Mouse (Mus musculus): ENCODE results near the gene B630019K06Rik. TPM values are rescaled to one million over a fixed set of nuclear protein-coding genes. Genes with fewer than 3 reads are reported as not detected.

The B630019K06Rik gene
- polyA plus RNA-seq, 1 experiment from 2014 or later: 2.3 TPM

DNA sequence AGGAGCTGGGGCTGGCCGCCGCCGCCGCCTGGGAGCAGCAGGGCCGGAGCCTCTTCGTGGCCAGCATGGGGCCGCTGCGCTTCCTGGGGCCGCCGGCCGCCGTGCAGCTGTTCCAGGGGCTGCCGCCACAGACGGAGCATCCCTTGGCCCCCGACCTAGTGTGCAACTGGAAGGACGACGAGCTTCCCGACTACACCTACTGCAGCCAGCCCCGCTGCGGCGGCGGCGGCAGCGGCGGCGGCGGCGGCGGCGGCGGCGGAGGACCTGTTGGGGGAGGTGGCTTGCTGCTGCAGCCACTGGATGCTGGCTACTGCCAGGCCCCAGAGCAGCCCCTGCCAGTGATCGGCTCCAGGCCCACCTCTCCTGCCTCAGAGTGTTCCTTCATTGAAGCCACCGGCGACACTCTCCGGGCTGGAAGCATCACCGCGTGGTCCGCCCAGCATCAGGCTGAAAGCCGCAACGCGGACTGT, 1.0 kb downstream of the B630019K06Rik start:
- no peaks in the 10 kb centered on the region for H3K27me3 ChIP-seq (ENCODE audit: control insufficient read depth, insufficient read depth, low read length)
- peak overlapping the region; percentile 55 to 76 for H3K4me3 ChIP-seq (ENCODE audit: control insufficient read depth in 1 of 2, insufficient read depth in 1 of 2, low read depth in 1 of 2, low read length in 2 of 2)
- H3K9me3 ChIP-seq (ENCODE audit: control insufficient read depth, low read length): no peaks in the 10 kb centered on the region
- peak overlapping the region; percentile 78 for H3K9ac ChIP-seq (ENCODE audit: low read length)
- H3K27ac ChIP-seq (replicated peaks in 1 of 2; ENCODE audit: control insufficient read depth in 1 of 2, insufficient read depth in 1 of 2, low read depth in 2 of 2, low read length in 2 of 2): peak overlapping the region; percentile 69 to 73
- H3K36me3 ChIP-seq (ENCODE audit: control insufficient read depth, insufficient read depth, low read length): no peaks in the 10 kb centered on the region
- 14% methylated on average over 11 of the region's 42 CpGs for WGBS
- peak; percentile 67; the same call in 1 of the 2 replicates for ATAC-seq (ENCODE audit: insufficient number of reproducible peaks, insufficient read depth, low FRiP score, low read depth)
- peak overlapping the region; percentile 75 for H3K4me2 ChIP-seq (ENCODE audit: low read length)
- H3K4me1 ChIP-seq (ENCODE audit: control insufficient read depth in 2 of 2, insufficient read depth in 2 of 2, low read length in 2 of 2): no peaks in the 10 kb centered on the region

DNA sequence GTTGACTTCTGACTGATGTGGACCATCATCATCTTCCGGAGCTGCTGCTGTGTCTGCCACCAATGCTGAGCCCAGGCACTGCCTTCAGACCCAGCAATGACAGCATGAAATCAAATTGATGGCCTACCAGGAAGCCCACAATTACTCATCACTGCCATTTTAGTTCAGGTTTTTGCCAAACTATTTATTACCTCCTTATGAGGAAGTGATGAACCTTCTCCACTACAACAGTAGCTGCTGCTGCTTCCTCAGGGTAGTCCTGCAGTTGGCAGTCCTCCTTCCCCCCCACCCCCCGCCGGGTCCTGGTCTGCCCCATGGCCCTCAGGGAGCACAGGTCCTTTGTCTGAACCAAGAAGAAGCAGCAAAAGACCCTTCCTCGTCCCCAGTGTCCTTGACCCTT, 8.6 kb downstream of the B630019K06Rik start:
- Histone ChIP-seq H3K4me2 (ENCODE audit: low read length) (no peak overlapping the region), H3K9ac (ENCODE audit: low read length) (no peak overlapping the region), H3K9me3 (ENCODE audit: control insufficient read depth, low read length) (no peaks in the 10 kb centered on the region), H3K27ac (replicated peaks in 1 of 2; ENCODE audit: control insufficient read depth in 1 of 2, insufficient read depth in 1 of 2, low read depth in 2 of 2, low read length in 2 of 2) (no peak overlapping the region), H3K36me3 (ENCODE audit: control insufficient read depth, insufficient read depth, low read length) (no peaks in the 10 kb centered on the region), H3K4me3 (ENCODE audit: control insufficient read depth in 1 of 2, insufficient read depth in 1 of 2, low read depth in 1 of 2, low read length in 2 of 2) (no peak overlapping the region), H3K27me3 (ENCODE audit: control insufficient read depth, insufficient read depth, low read length) (no peaks in the 10 kb centered on the region), H3K4me1 (ENCODE audit: control insufficient read depth in 2 of 2, insufficient read depth in 2 of 2, low read length in 2 of 2) (no peaks in the 10 kb centered on the region)
- whole genome bisulfite sequencing: 54% methylated on average over 4 of the region's 4 CpGs
- ATAC-seq (ENCODE audit: insufficient number of reproducible peaks, insufficient read depth, low FRiP score, low read depth): no peak

DNA sequence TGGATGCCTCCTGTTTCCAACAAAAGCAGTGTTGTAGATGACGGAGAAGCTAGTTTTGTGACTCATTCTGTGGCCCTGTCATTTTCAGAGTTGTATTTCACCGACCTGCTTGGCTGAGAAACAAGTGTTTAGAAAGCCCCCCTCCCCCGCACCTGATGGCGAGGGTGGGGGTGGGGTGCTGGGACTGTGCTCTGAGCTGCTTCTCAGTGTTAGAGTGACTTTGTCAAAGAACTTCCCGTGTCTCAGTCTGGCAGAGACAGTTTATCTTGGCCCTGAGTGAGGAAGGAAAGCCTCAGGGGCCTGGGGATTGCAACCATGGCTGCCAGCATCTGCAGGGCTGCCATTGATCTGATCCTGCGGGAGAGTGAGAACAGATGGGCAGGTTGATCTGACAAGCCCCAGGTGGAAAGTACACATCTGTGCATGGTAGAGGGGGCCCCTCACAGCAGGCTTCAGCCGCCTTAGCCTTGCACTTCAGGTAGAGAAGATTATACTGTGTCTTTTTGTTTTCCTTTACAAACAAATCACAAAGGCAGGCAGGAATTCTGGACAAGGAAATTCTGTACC, 9.8 kb downstream of the B630019K06Rik start:
- WGBS: 16% methylated on average over 7 of the region's 7 CpGs
- Histone ChIP-seq H3K27ac (replicated peaks in 1 of 2; ENCODE audit: control insufficient read depth in 1 of 2, insufficient read depth in 1 of 2, low read depth in 2 of 2, low read length in 2 of 2) (no peak overlapping the region), H3K9me3 (ENCODE audit: control insufficient read depth, low read length) (no peaks in the 10 kb centered on the region)

DNA sequence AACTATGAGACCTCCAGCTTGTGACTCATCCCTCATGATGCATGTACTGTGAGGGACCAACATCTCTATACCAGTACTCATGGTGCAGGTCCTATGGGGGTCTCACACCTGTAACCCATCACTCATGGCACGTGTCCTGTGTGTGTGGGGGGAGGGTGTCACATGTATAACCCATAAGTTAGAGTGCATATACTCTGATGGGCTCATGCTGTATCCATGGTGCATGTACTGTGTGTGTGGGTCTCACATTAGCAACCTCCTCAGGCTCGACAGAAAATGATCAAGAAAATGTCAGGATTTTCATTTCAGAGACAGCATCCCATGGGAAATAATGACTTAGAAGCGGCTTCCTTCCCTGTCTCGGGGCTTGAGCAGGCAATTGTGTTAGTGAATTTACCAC, 28.9 kb downstream of the B630019K06Rik start:
- WGBS: 67% methylated on average over 4 of the region's 4 CpGs

More for the DNA sequence above, 9.8 kb downstream of the B630019K06Rik start:
- Histone ChIP-seq H3K4me2 (ENCODE audit: low read length) (no peak overlapping the region), H3K9ac (ENCODE audit: low read length) (no peak overlapping the region), H3K27me3 (ENCODE audit: control insufficient read depth, insufficient read depth, low read length) (no peaks in the 10 kb centered on the region), H3K4me3 (ENCODE audit: control insufficient read depth in 1 of 2, insufficient read depth in 1 of 2, low read depth in 1 of 2, low read length in 2 of 2) (no peak overlapping the region), H3K36me3 (ENCODE audit: control insufficient read depth, insufficient read depth, low read length) (no peaks in the 10 kb centered on the region), H3K4me1 (ENCODE audit: control insufficient read depth in 2 of 2, insufficient read depth in 2 of 2, low read length in 2 of 2) (no peaks in the 10 kb centered on the region)
- ATAC-seq (ENCODE audit: insufficient number of reproducible peaks, insufficient read depth, low FRiP score, low read depth): no peak

DNA sequence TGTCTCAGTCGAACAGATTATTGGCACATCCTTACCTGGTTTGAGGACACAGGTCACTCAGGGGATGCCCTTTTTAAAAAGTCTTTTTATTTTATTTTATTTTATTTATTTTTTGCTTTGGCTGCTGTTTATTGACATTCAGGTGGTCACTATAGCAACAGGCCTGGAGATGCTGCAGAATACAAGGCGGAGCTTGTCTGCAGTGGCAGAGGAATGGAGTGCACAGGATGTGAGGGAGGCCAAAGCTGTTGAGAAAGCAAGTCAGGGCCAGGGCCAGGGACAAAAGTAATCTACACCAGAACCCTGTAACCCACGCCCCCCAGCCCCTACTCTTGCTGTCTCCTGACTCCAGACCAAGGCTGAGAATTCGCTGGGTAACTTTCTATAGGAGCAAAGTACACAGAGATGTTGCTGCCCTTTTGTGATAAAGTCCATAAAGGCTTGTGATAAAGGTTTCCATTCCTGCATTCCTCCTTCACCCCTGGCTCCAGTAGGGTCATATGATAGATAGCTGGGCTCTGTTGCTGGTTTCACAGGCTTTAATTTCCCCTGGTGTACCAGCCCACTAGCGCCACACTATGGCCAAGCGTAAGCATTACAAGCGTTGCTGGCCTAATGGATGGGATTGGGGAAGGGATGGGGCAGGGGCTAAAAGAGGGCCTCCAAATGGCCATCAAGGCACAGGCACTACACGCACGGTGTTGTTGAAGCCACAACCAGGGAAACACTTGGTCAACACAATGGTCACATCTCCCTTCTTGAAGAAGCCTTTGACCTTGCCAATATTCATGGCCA, 29.8 kb downstream of the B630019K06Rik start:
- Histone ChIP-seq H3K36me3 (ENCODE audit: control insufficient read depth, insufficient read depth, low read length) (no peaks in the 10 kb centered on the region), H3K27ac (replicated peaks in 1 of 2; ENCODE audit: control insufficient read depth in 1 of 2, insufficient read depth in 1 of 2, low read depth in 2 of 2, low read length in 2 of 2) (no peak overlapping the region), H3K27me3 (ENCODE audit: control insufficient read depth, insufficient read depth, low read length) (no peaks in the 10 kb centered on the region), H3K4me1 (ENCODE audit: control insufficient read depth in 2 of 2, insufficient read depth in 2 of 2, low read length in 2 of 2) (no peaks in the 10 kb centered on the region), H3K9ac (ENCODE audit: low read length) (no peak overlapping the region), H3K4me3 (ENCODE audit: control insufficient read depth in 1 of 2, insufficient read depth in 1 of 2, low read depth in 1 of 2, low read length in 2 of 2) (no peak overlapping the region), H3K9me3 (ENCODE audit: control insufficient read depth, low read length) (no peaks in the 10 kb centered on the region), H3K4me2 (ENCODE audit: low read length) (no peak overlapping the region)
- WGBS: 46% methylated on average over 9 of the region's 9 CpGs
- no peak for ATAC-seq (ENCODE audit: insufficient number of reproducible peaks, insufficient read depth, low FRiP score, low read depth)

More for the DNA sequence above, 28.9 kb downstream of the B630019K06Rik start:
- no peak for ATAC-seq (ENCODE audit: insufficient number of reproducible peaks, insufficient read depth, low FRiP score, low read depth)
- Histone ChIP-seq H3K4me2 (ENCODE audit: low read length) (no peak overlapping the region), H3K4me3 (ENCODE audit: control insufficient read depth in 1 of 2, insufficient read depth in 1 of 2, low read depth in 1 of 2, low read length in 2 of 2) (no peak overlapping the region), H3K27me3 (ENCODE audit: control insufficient read depth, insufficient read depth, low read length) (no peaks in the 10 kb centered on the region), H3K9ac (ENCODE audit: low read length) (no peak overlapping the region), H3K36me3 (ENCODE audit: control insufficient read depth, insufficient read depth, low read length) (no peaks in the 10 kb centered on the region), H3K9me3 (ENCODE audit: control insufficient read depth, low read length) (no peaks in the 10 kb centered on the region), H3K4me1 (ENCODE audit: control insufficient read depth in 2 of 2, insufficient read depth in 2 of 2, low read length in 2 of 2) (no peaks in the 10 kb centered on the region), H3K27ac (replicated peaks in 1 of 2; ENCODE audit: control insufficient read depth in 1 of 2, insufficient read depth in 1 of 2, low read depth in 2 of 2, low read length in 2 of 2) (no peak overlapping the region)

DNA sequence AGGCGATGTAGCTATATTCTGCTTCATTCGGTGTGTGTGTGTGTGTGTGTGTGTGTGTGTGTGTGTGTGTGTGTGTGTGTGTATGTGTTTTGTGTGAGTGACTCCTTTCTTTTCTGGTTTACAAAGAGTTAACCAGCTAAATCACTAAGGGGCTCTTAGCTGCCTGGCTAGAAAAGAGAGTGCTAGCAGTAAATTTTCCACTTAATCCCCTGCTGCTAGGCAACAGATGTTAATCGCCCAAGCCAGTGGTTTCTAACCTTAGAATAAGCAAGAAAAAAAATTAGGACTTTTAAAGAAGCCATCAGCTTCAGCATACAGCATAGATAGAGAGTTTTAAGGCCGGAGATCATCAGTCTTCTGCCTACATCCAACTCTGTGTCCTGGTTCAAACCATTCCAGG, 35.1 kb downstream of the B630019K06Rik start:
- ATAC-seq (ENCODE audit: insufficient number of reproducible peaks, insufficient read depth, low FRiP score, low read depth): no peak

DNA sequence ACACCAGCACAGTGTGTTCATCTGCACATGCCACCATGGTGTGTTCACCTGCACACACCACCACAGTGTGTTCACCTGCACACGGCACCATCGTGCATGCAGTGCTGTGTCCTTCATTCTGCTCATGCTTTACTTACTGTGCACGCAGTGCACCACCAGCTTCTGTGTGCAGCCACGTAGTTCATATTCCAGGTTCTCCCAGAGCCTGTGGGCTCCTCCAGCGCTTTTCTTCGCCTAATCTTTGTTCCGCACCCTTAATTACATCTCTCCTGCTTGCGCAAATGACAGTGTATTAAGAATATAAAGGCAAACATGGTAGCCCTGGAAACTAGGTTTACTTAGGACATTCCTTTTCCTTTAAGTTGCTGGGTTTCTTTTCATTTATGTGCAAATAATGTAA, 51.9 kb downstream of the B630019K06Rik start:
- Histone ChIP-seq H3K27ac (replicated peaks in 1 of 2; ENCODE audit: control insufficient read depth in 1 of 2, insufficient read depth in 1 of 2, low read depth in 2 of 2, low read length in 2 of 2) (no peak overlapping the region), H3K36me3 (ENCODE audit: control insufficient read depth, insufficient read depth, low read length) (no peaks in the 10 kb centered on the region), H3K9me3 (ENCODE audit: control insufficient read depth, low read length) (no peaks in the 10 kb centered on the region), H3K4me2 (ENCODE audit: low read length) (no peak overlapping the region), H3K27me3 (ENCODE audit: control insufficient read depth, insufficient read depth, low read length) (no peaks in the 10 kb centered on the region), H3K9ac (ENCODE audit: low read length) (no peak overlapping the region), H3K4me1 (ENCODE audit: control insufficient read depth in 2 of 2, insufficient read depth in 2 of 2, low read length in 2 of 2) (no peaks in the 10 kb centered on the region), H3K4me3 (ENCODE audit: control insufficient read depth in 1 of 2, insufficient read depth in 1 of 2, low read depth in 1 of 2, low read length in 2 of 2) (no peak overlapping the region)
- no peak for ATAC-seq (ENCODE audit: insufficient number of reproducible peaks, insufficient read depth, low FRiP score, low read depth)
- 75% methylated on average over 8 of the region's 8 CpGs for WGBS

More for the DNA sequence above, 35.1 kb downstream of the B630019K06Rik start:
- Histone ChIP-seq H3K27me3 (ENCODE audit: control insufficient read depth, insufficient read depth, low read length) (no peaks in the 10 kb centered on the region), H3K4me2 (ENCODE audit: low read length) (no peak overlapping the region), H3K4me1 (ENCODE audit: control insufficient read depth in 2 of 2, insufficient read depth in 2 of 2, low read length in 2 of 2) (no peaks in the 10 kb centered on the region), H3K9ac (ENCODE audit: low read length) (no peak overlapping the region), H3K27ac (replicated peaks in 1 of 2; ENCODE audit: control insufficient read depth in 1 of 2, insufficient read depth in 1 of 2, low read depth in 2 of 2, low read length in 2 of 2) (no peak overlapping the region), H3K4me3 (ENCODE audit: control insufficient read depth in 1 of 2, insufficient read depth in 1 of 2, low read depth in 1 of 2, low read length in 2 of 2) (no peak overlapping the region), H3K9me3 (ENCODE audit: control insufficient read depth, low read length) (no peaks in the 10 kb centered on the region), H3K36me3 (ENCODE audit: control insufficient read depth, insufficient read depth, low read length) (no peaks in the 10 kb centered on the region)
- WGBS: 37% methylated on average over 4 of the region's 4 CpGs
